Mouse (Mus musculus): ENCODE data around the gene Shd. TPM values are rescaled to one million over a fixed set of nuclear protein-coding genes. Genes with fewer than 3 reads are reported as not detected.

The Shd gene
- polyA plus RNA-seq, 1 experiment from 2014 or later, result 179 TPM

GRCm38 (mm10) chr17:55952447-55953027 lies 17.7 kb upstream of the Shd start, which contains the start of gene Ebi3:
TSS of gene Ebi3 (plus strand) at chr17:55952640.
- H3K4me3 ChIP-seq, result no peak within 1 kb of the TSS
- no peak for ATAC-seq (ENCODE audit: low FRiP score, low read depth)
- H3K27ac ChIP-seq (replicated peaks), result no peak within 1 kb of the TSS
- H3K4me1 ChIP-seq (replicated peaks), result peaks cover 12% of the 10 kb centered on the region
- H3K27me3 ChIP-seq, result no peaks in the 10 kb centered on the region
- H3K9me3 ChIP-seq, result no peaks in the 10 kb centered on the region
- WGBS, result 81% methylated on average over 6 of the region's 6 CpGs
- no peak within 1 kb of the TSS for H3K4me2 ChIP-seq
- H3K9ac ChIP-seq, result no peak within 1 kb of the TSS
- H3K36me3 ChIP-seq, result no peaks in the 10 kb centered on the region

- no peaks in the 10 kb centered on the region for H3K36me3 ChIP-seq
- H3K4me3 ChIP-seq, result no peak overlapping the region
- no peak overlapping the region for H3K27ac ChIP-seq (replicated peaks)
- H3K4me1 ChIP-seq (replicated peaks), result peaks cover 22% of the 10 kb centered on the region
- no peak overlapping the region for H3K9ac ChIP-seq
- 75% methylated on average over 6 of the region's 6 CpGs for WGBS
- no peak for ATAC-seq (ENCODE audit: low FRiP score, low read depth)
- H3K9me3 ChIP-seq, result no peaks in the 10 kb centered on the region
- no peaks in the 10 kb centered on the region for H3K27me3 ChIP-seq
- H3K4me2 ChIP-seq, result no peak overlapping the region
These were observed 16.5 kb upstream of the Shd start for GRCm38 (mm10) chr17:55953751-55954150.

GRCm38 (mm10) chr17:55954229-55954628 lies 16.0 kb upstream of the Shd start:
- H3K27ac ChIP-seq (replicated peaks), result no peak overlapping the region
- H3K4me2 ChIP-seq, result no peak overlapping the region
- no peak overlapping the region for H3K4me3 ChIP-seq
- no peaks in the 10 kb centered on the region for H3K9me3 ChIP-seq
- H3K36me3 ChIP-seq, result no peaks in the 10 kb centered on the region
- no peaks in the 10 kb centered on the region for H3K27me3 ChIP-seq
- WGBS, result 36% methylated on average over 16 of the region's 16 CpGs
- ATAC-seq (ENCODE audit: low FRiP score, low read depth), result no peak
- H3K4me1 ChIP-seq (replicated peaks), result peaks cover 22% of the 10 kb centered on the region
- no peak overlapping the region for H3K9ac ChIP-seq

GRCm38 (mm10) chr17:55956129-55956528 lies 14.1 kb upstream of the Shd start:
- Histone ChIP-seq H3K9ac (peak overlapping the region; percentile 31), H3K27me3 (no peaks in the 10 kb centered on the region), H3K4me2 (peak overlapping the region; percentile 64), H3K4me1 (replicated peaks) (peaks cover 32% of the 10 kb centered on the region), H3K4me3 (peak overlapping the region; percentile 46), H3K36me3 (no peaks in the 10 kb centered on the region), H3K27ac (replicated peaks) (peak overlapping the region; percentile 70), H3K9me3 (no peaks in the 10 kb centered on the region)
- peak; percentile 55 for ATAC-seq (ENCODE audit: low FRiP score, low read depth)
- whole genome bisulfite sequencing, result 0% methylated on average over 25 of the region's 26 CpGs

- ATAC-seq (ENCODE audit: low FRiP score, low read depth), result no peak; the same call in 1 of the 2 replicates
- H3K27ac ChIP-seq (replicated peaks), result peak overlapping the region; percentile 70
- H3K9ac ChIP-seq, result peak overlapping the region; percentile 31
- H3K4me3 ChIP-seq, result peak overlapping the region; percentile 46
- H3K4me1 ChIP-seq (replicated peaks), result peaks cover 32% of the 10 kb centered on the region
- no peaks in the 10 kb centered on the region for H3K9me3 ChIP-seq
- H3K4me2 ChIP-seq, result peak overlapping the region; percentile 64
- H3K36me3 ChIP-seq, result no peaks in the 10 kb centered on the region
- no peaks in the 10 kb centered on the region for H3K27me3 ChIP-seq
- 35% methylated on average over 6 of the region's 6 CpGs for WGBS
These were observed 13.7 kb upstream of the Shd start for GRCm38 (mm10) chr17:55956591-55956990.

GRCm38 (mm10) chr17:55957168-55957567 lies 13.1 kb upstream of the Shd start:
- Histone ChIP-seq H3K36me3 (0 out of 2 replicates have a peak, but pooled peaks cover 4% of the 10 kb centered on the region), H3K27ac (replicated peaks) (0 out of 2 replicates have a peak overlapping the region, but pooled peaks have one; percentile 23), H3K9me3 (no peaks in the 10 kb centered on the region), H3K4me1 (replicated peaks) (peaks cover 32% of the 10 kb centered on the region), H3K9ac (0 out of 2 replicates have a peak overlapping the region, but pooled peaks have one; percentile 12), H3K4me2 (peak overlapping the region; percentile 64), H3K27me3 (no peaks in the 10 kb centered on the region), H3K4me3 (peak overlapping the region; percentile 46; the same call in 1 of the 2 replicates)
- WGBS, result 12% methylated on average over 9 of the region's 9 CpGs
- peak; percentile 27; the same call in 1 of the 2 replicates for ATAC-seq (ENCODE audit: low FRiP score, low read depth)

- Histone ChIP-seq H3K4me1 (replicated peaks) (peaks cover 32% of the 10 kb centered on the region), H3K4me2 (peak overlapping the region; percentile 77), H3K27ac (replicated peaks) (peak overlapping the region; percentile 97), H3K9ac (peak overlapping the region; percentile 58), H3K36me3 (0 out of 2 replicates have a peak, but pooled peaks cover 6% of the 10 kb centered on the region), H3K9me3 (no peaks in the 10 kb centered on the region), H3K27me3 (no peaks in the 10 kb centered on the region), H3K4me3 (peak overlapping the region; percentile 65)
- WGBS, result 77% methylated on average over 13 of the region's 13 CpGs
- ATAC-seq (ENCODE audit: low FRiP score, low read depth), result no peak
These were observed 12.3 kb upstream of the Shd start for GRCm38 (mm10) chr17:55957726-55958583.

GRCm38 (mm10) chr17:55958584-55958886 lies 11.7 kb upstream of the Shd start:
- Histone ChIP-seq H3K9ac (peak overlapping the region; percentile 58), H3K9me3 (no peaks in the 10 kb centered on the region), H3K4me2 (peak overlapping the region; percentile 77), H3K4me1 (replicated peaks) (peaks cover 32% of the 10 kb centered on the region), H3K27me3 (no peaks in the 10 kb centered on the region), H3K4me3 (peak overlapping the region; percentile 65), H3K27ac (replicated peaks) (peak overlapping the region; percentile 97), H3K36me3 (0 out of 2 replicates have a peak, but pooled peaks cover 6% of the 10 kb centered on the region)
- WGBS, result 33% methylated on average over 2 of the region's 2 CpGs
- no peak for ATAC-seq (ENCODE audit: low FRiP score, low read depth)

GRCm38 (mm10) chr17:55958918-55959728 lies 11.1 kb upstream of the Shd start, which contains the start of gene Yju2:
TSS of gene Yju2 (plus strand) at chr17:55959099.
- H3K9me3 ChIP-seq, result no peaks in the 10 kb centered on the region
- H3K4me2 ChIP-seq, result peak within 1 kb of the TSS; percentile 77

GRCm38 (mm10) chr17:55959946-55960740 lies 10.1 kb upstream of the Shd start:
- 81% methylated on average over 10 of the region's 10 CpGs for WGBS
- Histone ChIP-seq H3K4me1 (replicated peaks) (peaks cover 32% of the 10 kb centered on the region), H3K27me3 (no peaks in the 10 kb centered on the region), H3K27ac (replicated peaks) (peak overlapping the region; percentile 97), H3K4me2 (peak overlapping the region; percentile 77), H3K36me3 (peaks cover 15% of the 10 kb centered on the region), H3K9me3 (no peaks in the 10 kb centered on the region), H3K4me3 (peak overlapping the region; percentile 65), H3K9ac (peak overlapping the region; percentile 28)
- ATAC-seq (ENCODE audit: low FRiP score, low read depth), result no peak

More at GRCm38 (mm10) chr17:55958918-55959728, 11.1 kb upstream of the Shd start, which contains the start of gene Yju2:
- peak within 1 kb of the TSS; percentile 97 for H3K27ac ChIP-seq (replicated peaks)
- ATAC-seq (ENCODE audit: low FRiP score, low read depth), result peak; percentile 90
- H3K9ac ChIP-seq, result peak within 1 kb of the TSS; percentile 58
- H3K4me3 ChIP-seq, result peak within 1 kb of the TSS; percentile 65
- no peaks in the 10 kb centered on the region for H3K27me3 ChIP-seq
- H3K4me1 ChIP-seq (replicated peaks), result peaks cover 32% of the 10 kb centered on the region
- 0 out of 2 replicates have a peak, but pooled peaks cover 6% of the 10 kb centered on the region for H3K36me3 ChIP-seq
- WGBS, result 0% methylated on average over 46 of the region's 46 CpGs

- peaks cover 15% of the 10 kb centered on the region for H3K36me3 ChIP-seq
- H3K4me3 ChIP-seq, result no peak overlapping the region
- no peaks in the 10 kb centered on the region for H3K27me3 ChIP-seq
- H3K4me1 ChIP-seq (replicated peaks), result peaks cover 32% of the 10 kb centered on the region
- H3K9me3 ChIP-seq, result no peaks in the 10 kb centered on the region
- H3K9ac ChIP-seq, result no peak overlapping the region
- no peak overlapping the region for H3K4me2 ChIP-seq
- no peak overlapping the region for H3K27ac ChIP-seq (replicated peaks)
- no peak for ATAC-seq (ENCODE audit: low FRiP score, low read depth)
These were observed 9.5 kb upstream of the Shd start for GRCm38 (mm10) chr17:55960791-55961190.
